Mouse (Mus musculus) adrenal gland, adult (tissue): ENCODE measurements around the gene Olfr661.

Experiments
- DNase-seq, 2 experiments: peaks; one replicate each; pipeline ENCODE4 v3.0.0; 2022 to 2023; ENCODE audit warnings: low spot score in 1 of 2; ENCODE audit not compliant: inconsistent age in 2 of 2

Gene Olfr661

DNA sequence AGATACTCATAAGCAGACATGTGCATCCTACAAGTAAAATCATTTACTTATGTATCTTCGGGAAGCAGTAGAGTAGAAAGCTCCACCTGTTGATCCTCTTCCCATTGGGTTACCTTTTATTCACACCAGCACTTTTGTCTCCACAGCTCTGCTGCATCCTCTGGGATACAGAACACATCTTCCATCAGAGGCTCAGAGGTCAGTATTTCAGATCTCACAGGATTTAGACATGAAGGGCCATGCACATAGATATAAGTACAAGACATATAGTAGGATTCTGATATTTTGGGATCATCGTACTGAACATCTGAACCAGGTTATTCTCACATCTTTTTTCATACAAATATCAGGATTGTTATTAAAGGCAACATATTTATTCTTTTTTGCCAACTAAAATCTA, at the start of gene Olfr661:
Gene Olfr661, plus strand, starts transcription at position 301 of the 400 bp plus-strand sequence.
- DNase-seq = no peak

DNA sequence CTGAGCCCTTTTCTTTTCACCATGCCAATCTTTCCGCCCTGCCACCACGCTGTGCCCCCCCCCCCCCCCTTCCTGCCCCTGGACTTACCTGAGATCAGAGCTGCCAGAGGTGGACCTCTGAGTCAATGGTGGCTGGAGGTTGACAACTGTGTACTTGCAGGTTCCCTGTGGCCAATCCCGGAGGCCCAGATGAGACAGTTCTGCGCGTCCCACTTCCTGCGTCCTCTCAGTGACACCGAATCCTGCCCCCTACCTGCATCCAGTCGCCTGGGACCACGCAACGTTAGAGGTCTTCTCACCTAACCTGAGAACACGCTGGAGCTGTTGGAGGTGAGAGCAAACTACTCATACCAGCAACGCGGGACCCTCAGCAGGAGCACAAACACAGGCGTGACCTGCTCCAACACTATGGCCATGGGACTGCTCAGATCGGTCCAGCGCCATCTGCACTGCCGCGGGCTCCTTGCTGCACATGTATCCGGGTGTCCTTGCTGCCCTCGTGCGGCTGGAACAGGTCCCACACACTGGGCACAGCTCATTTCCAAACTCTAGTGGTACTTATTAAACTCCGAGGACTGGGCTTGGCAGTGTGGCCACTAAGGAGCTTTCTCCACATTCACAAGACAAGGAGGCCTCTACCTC, 39.3 kb upstream of the Olfr661 start, which contains the start of gene Olfr658:
Gene Olfr658, minus strand, starts transcription at position 465 of the 642 bp plus-strand sequence.
- DNase-seq = peak; percentile 35 to 67

DNA sequence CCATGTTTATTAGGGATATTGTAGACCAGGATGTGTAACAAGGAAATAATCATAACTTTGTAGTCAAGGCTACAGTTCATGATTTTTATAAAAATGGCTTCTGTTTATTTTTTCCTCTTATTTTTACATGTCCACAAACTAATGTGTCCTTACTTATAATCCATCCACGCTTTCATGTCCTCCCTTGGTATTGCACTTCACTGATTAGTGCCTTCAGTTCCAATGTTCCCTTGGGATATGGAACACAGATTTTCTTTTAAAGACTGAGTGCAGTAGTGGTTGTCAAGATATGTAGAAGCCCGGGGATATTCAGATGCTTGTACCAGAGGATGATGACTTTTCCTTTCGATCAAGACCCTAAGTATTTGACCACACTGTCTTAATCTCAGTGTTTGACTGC, 19.8 kb upstream of the Olfr661 start, which contains the start of gene Olfr659:
Gene Olfr659, plus strand, starts transcription at position 301 of the 400 bp plus-strand sequence.
- DNase-seq = no peak
